Mouse (Mus musculus) heart, postnatal 0 days (tissue): ENCODE data around the gene Ssx2ip. TPM values are rescaled to one million over a fixed set of nuclear protein-coding genes. Genes with fewer than 3 reads are reported as not detected.

ENCODE experiments used
- ATAC-seq: fragments of 200-750 bp; cut with Nextera tagmentation; 2 replicates; pipeline ENCODE4 v1.8.0; 2017; ENCODE audit warnings: low read depth, moderate number of reproducible peaks, moderate library complexity; ENCODE audit not compliant: insufficient read depth
- DNase-seq: peaks from one replicate; pipeline ENCODE4 v3.0.0-alpha.2; 2016; ENCODE audit warnings: low spot score
- H3K27ac ChIP-seq: fragments of 300-500 bp; sonication (generic); 2 replicates; pipeline ENCODE4 v1.5.1; 2014; ENCODE audit warnings: low read depth, mild to moderate bottlenecking
- H3K27me3 ChIP-seq: fragments of 300-500 bp; sonication (generic); 2 replicates; pipeline ENCODE4 v1.6.1; 2014; ENCODE audit warnings: low read length, mixed read lengths; ENCODE audit not compliant: control insufficient read depth, insufficient read depth
- H3K36me3 ChIP-seq: fragments of 300-500 bp; sonication (generic); replicated peaks from 2 replicates; pipeline ENCODE4 v1.6.1; 2014; ENCODE audit warnings: low read length, mixed read lengths; ENCODE audit not compliant: control insufficient read depth, insufficient read depth
- H3K4me1 ChIP-seq: fragments of 300-500 bp; sonication (generic); 2 replicates; pipeline ENCODE4 v1.6.1; 2014; ENCODE audit warnings: antibody characterized with exemption; ENCODE audit not compliant: control insufficient read depth, insufficient read depth
- H3K4me2 ChIP-seq: fragments of 300-500 bp; sonication (generic); 2 replicates; pipeline ENCODE4 v1.6.1; 2014; ENCODE audit warnings: low read depth, mild to moderate bottlenecking, low read length, moderate library complexity
- H3K4me3 ChIP-seq: fragments of 300-500 bp; sonication (generic); 2 replicates; pipeline ENCODE4 v1.5.1; 2014; ENCODE audit warnings: low read depth, low read length
- H3K9ac ChIP-seq: fragments of 300-500 bp; sonication (generic); replicated peaks from 2 replicates; pipeline ENCODE4 v1.6.1; 2014; ENCODE audit warnings: low read depth, low read length, mixed read lengths
- H3K9me3 ChIP-seq: fragments of 300-500 bp; sonication (generic); replicated peaks from 2 replicates; pipeline ENCODE4 v1.6.1; 2016; ENCODE audit warnings: low read length; ENCODE audit not compliant: control insufficient read depth
- CTCF ChIP-seq: IDR thresholded peaks from 2 replicates; pipeline ENCODE4 v1.5.1; 2016; ENCODE audit warnings: antibody characterized with exemption, control low read depth, low read depth
- EP300 ChIP-seq: IDR thresholded peaks from 2 replicates; pipeline ENCODE4 v1.6.1; 2016; ENCODE audit warnings: antibody characterized with exemption, low read depth
- WGBS: fragments of 180-500 bp; shearing (Covaris S2); extraction: QIAGEN DNeasy Blood & Tissue Kit; methylation state at CpG from one replicate; pipeline ENCODE4 v1.1.7; 2014; 5-methylcytosine and 5-hydroxymethylcytosine counted together
- polyA plus RNA-seq: library from polyadenylated mRNA; unstranded; fragments of >200 nt; fragmentation: Nextera tagmentation; extraction: Ambion mirVana; gene quantifications from 2 replicates; pipeline ENCODE4 v1.2.1, GENCODE M21; 2015
- total RNA-seq: library from RNA; depleted of rRNA; stranded (reverse); fragments of >200 nt; gene quantifications from 2 replicates; pipeline ENCODE4 v1.2.3, GENCODE M21; 2014; ENCODE audit warnings: low replicate concordance

Ssx2ip gene
- total and polyA plus RNA-seq, 2 experiments from 2014 or later = 6.4 to 7.6 TPM

DNA sequence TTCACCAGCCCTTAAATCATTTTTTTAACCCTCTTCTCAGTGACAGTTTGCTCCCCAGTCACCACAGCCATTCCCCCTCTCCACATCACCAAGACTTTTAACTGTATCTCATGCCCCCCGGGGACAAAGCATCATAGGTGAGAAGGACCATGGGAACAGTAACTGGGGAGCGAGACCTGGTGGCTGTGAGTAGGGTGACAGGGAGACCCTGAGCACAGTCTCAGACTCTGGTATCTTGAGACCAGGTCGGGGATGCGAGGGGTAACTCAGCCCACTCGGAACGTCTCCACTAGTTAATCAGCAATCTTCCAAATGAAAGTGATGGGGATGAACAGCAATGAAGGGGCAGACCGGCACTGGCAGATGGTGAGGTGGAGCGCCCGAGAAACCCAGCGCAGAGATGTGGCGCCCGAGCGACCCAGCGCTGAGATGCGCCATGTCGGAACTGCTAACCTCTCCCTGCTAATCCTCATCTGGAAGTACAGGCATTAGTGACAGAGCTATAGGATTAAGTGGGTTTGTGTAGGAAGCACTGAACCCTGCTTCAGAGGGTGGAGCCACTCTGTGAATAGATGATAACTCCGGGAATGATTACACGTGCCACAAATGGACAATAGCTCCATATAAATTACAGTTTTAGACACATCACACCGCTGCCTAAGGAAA lies 11.7 kb upstream of the Ssx2ip start:
- DNase-seq (no peak), ATAC-seq (no peak)
- peak overlapping the region; percentile 25; the same call in 1 of the 2 replicates for H3K4me2 ChIP-seq
- no peak overlapping the region for H3K9ac ChIP-seq
- no peak overlapping the region for H3K27ac ChIP-seq
- peaks cover 3% of the 10 kb centered on the region; the same call in 1 of the 2 replicates for H3K4me1 ChIP-seq
- no peaks in the 10 kb centered on the region for H3K9me3 ChIP-seq
- no peaks in the 10 kb centered on the region for H3K27me3 ChIP-seq
- no peak for TF ChIP-seq CTCF
- TF ChIP-seq EP300 = no peak
- H3K4me3 ChIP-seq = no peak overlapping the region
- no peaks in the 10 kb centered on the region for H3K36me3 ChIP-seq
- 68% methylated on average over 19 of the region's 19 CpGs for WGBS

DNA sequence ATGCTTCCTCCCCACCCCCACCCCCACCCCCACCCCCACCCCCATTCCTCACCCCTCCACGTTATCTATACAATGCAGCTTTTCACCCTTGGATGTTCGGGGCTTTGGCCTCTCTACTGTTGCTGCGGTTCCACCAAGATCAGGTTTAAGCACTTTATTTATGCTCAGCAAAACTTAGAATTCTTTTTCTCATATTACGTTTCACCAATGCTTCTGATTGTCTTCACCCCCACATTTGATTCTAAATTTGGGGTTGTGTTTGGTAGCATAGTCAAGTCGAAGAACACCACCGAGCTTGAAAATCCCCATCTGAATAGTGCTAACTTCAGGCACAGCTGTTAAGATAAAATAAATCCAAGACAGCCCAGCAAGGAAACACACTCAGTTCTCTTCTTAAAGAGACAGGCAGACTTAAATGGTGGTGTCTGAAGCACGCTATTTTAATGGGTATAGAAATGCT lies 10.8 kb upstream of the Ssx2ip start:
- Histone ChIP-seq H3K4me2 (peak overlapping the region; percentile 24), H3K27me3 (no peaks in the 10 kb centered on the region), H3K9me3 (no peaks in the 10 kb centered on the region), H3K4me3 (no peak overlapping the region), H3K27ac (no peak overlapping the region), H3K4me1 (peaks cover 3% of the 10 kb centered on the region; the same call in 1 of the 2 replicates), H3K9ac (no peak overlapping the region), H3K36me3 (no peaks in the 10 kb centered on the region)
- ATAC-seq (no peak), DNase-seq (no peak)
- 17% methylated on average over 7 of the region's 7 CpGs for WGBS
- no peak for TF ChIP-seq CTCF
- no peak for TF ChIP-seq EP300

- DNase-seq (no peak), ATAC-seq (no peak)
- Histone ChIP-seq H3K9ac (no peak overlapping the region), H3K27me3 (no peaks in the 10 kb centered on the region), H3K36me3 (no peaks in the 10 kb centered on the region), H3K4me3 (no peak overlapping the region), H3K4me1 (peaks cover 3% of the 10 kb centered on the region; the same call in 1 of the 2 replicates), H3K27ac (no peak overlapping the region), H3K4me2 (no peak overlapping the region), H3K9me3 (no peaks in the 10 kb centered on the region)
- TF ChIP-seq CTCF = no peak
- no peak for TF ChIP-seq EP300
- WGBS = 83% methylated on average over 6 of the region's 6 CpGs
Observed at GRCm38 (mm10) chr3:146396256-146396655, 8.2 kb upstream of the Ssx2ip start.

DNA sequence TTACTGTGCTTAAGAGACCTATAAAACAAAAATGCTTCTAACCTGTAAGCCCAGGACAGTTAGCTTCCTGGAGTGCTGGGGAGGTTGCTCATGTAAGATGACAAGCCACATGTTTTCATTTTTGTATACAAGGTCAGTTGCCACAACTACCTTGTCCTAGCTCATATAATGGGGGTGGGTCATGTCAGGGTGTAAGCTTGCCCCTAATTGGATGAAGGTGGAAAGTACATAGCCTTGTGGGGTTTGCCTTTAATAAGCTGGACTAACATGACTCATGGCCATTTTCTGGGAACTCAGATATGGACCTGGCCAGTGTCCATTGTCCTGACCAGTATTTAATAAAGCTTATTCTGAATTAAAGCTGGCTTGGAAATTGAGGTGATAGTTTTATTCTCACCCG lies 7.5 kb upstream of the Ssx2ip start:
- DNase-seq (no peak), ATAC-seq (no peak)
- Histone ChIP-seq H3K4me1 (peaks cover 3% of the 10 kb centered on the region; the same call in 1 of the 2 replicates), H3K4me3 (no peak overlapping the region), H3K9me3 (no peaks in the 10 kb centered on the region), H3K9ac (no peak overlapping the region), H3K4me2 (no peak overlapping the region), H3K27me3 (no peaks in the 10 kb centered on the region), H3K27ac (no peak overlapping the region), H3K36me3 (no peaks in the 10 kb centered on the region)
- TF ChIP-seq EP300 = no peak
- no peak for TF ChIP-seq CTCF
- 86% methylated on average over 1 of the region's 1 CpGs for WGBS

- no peaks in the 10 kb centered on the region for H3K27me3 ChIP-seq
- no peak overlapping the region for H3K4me2 ChIP-seq
- WGBS = 86% methylated on average over 4 of the region's 4 CpGs
- H3K4me1 ChIP-seq = peaks cover 3% of the 10 kb centered on the region; the same call in 1 of the 2 replicates
- no peak for TF ChIP-seq EP300
- TF ChIP-seq CTCF = no peak
- no peaks in the 10 kb centered on the region for H3K9me3 ChIP-seq
- no peaks in the 10 kb centered on the region for H3K36me3 ChIP-seq
- ATAC-seq (no peak), DNase-seq (no peak)
- no peak overlapping the region for H3K4me3 ChIP-seq
- no peak overlapping the region for H3K9ac ChIP-seq
- no peak overlapping the region for H3K27ac ChIP-seq
Observed at GRCm38 (mm10) chr3:146397847-146398246, 6.6 kb upstream of the Ssx2ip start.

- Histone ChIP-seq H3K27ac (no peak overlapping the region), H3K4me3 (no peak overlapping the region), H3K4me1 (no peaks in the 10 kb centered on the region; the same call in 1 of the 2 replicates), H3K9me3 (no peaks in the 10 kb centered on the region), H3K4me2 (no peak overlapping the region), H3K9ac (no peak overlapping the region), H3K36me3 (no peaks in the 10 kb centered on the region), H3K27me3 (no peaks in the 10 kb centered on the region)
- ATAC-seq = no peak
- 76% methylated on average over 5 of the region's 5 CpGs for WGBS
- TF ChIP-seq CTCF (no peak), EP300 (no peak)
- DNase-seq = no peak
Observed at GRCm38 (mm10) chr3:146399203-146399602, 5.2 kb upstream of the Ssx2ip start.
